Mouse (Mus musculus): ENCODE measurements around the gene Psmb9. TPM values are rescaled to one million over a fixed set of nuclear protein-coding genes. Genes with fewer than 3 reads are reported as not detected.

The Psmb9 gene
- polyA plus RNA-seq, 1 experiment from 2014 or later, result 32.2 TPM

- peak; percentile 85 for ATAC-seq (replicated peaks; ENCODE audit: extremely low read depth, insufficient read depth, low FRiP score)
- no peaks in the 10 kb centered on the region for H3K36me3 ChIP-seq (ENCODE audit: control insufficient read depth, insufficient read depth)
- peak within 1 kb of the TSS; percentile 69 for H3K4me3 ChIP-seq (ENCODE audit: low read length)
- peak within 1 kb of the TSS; percentile 62 for H3K27ac ChIP-seq (ENCODE audit: low read length)
- peaks cover 10% of the 10 kb centered on the region; the same call in 1 of the 2 replicates for H3K4me1 ChIP-seq (ENCODE audit: control insufficient read depth, insufficient read depth, low read length)
- H3K27me3 ChIP-seq (ENCODE audit: control insufficient read depth, insufficient read depth, low read length), result peaks cover 52% of the 10 kb centered on the region
- no peaks in the 10 kb centered on the region for H3K9me3 ChIP-seq (replicated peaks; ENCODE audit: control insufficient read depth, low read length)
- 4% methylated on average over 41 of the region's 41 CpGs for WGBS
- peak within 1 kb of the TSS; percentile 89 for H3K4me2 ChIP-seq (ENCODE audit: low read depth, low read length)
- H3K9ac ChIP-seq (ENCODE audit: low read length), result peak within 1 kb of the TSS; percentile 75
These were observed 9.7 kb upstream of the Psmb9 start, which contains the start of gene Psmb8 for GRCm38 (mm10) chr17:34196941-34197894. Psmb8 (plus strand) TSS chr17:34197721.

DNA sequence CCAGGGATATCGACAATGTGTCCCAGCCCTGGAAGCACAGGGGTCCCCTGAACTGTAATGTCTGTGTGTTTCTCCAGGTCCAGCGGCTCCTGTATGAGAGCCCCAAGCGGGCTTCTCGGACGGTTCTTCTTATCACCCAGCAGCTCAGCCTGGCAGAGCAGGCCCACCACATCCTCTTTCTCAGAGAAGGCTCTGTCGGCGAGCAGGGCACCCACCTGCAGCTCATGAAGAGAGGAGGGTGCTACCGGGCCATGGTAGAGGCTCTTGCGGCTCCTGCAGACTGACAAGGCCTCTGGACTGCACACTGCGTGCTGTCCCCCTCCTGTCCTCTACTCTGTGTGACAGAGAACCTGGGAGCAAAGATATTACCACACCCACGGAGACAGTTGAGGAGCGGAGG, 8.9 kb upstream of the Psmb9 start:
- Histone ChIP-seq H3K4me1 (ENCODE audit: control insufficient read depth, insufficient read depth, low read length) (peaks cover 10% of the 10 kb centered on the region; the same call in 1 of the 2 replicates), H3K4me2 (ENCODE audit: low read depth, low read length) (peak overlapping the region; percentile 89; the same call in 1 of the 2 replicates), H3K9ac (ENCODE audit: low read length) (no peak overlapping the region; the same call in 1 of the 2 replicates), H3K36me3 (ENCODE audit: control insufficient read depth, insufficient read depth) (no peaks in the 10 kb centered on the region), H3K4me3 (ENCODE audit: low read length) (no peak overlapping the region), H3K27ac (ENCODE audit: low read length) (peak overlapping the region; percentile 62), H3K9me3 (replicated peaks; ENCODE audit: control insufficient read depth, low read length) (no peaks in the 10 kb centered on the region), H3K27me3 (ENCODE audit: control insufficient read depth, insufficient read depth, low read length) (peaks cover 55% of the 10 kb centered on the region)
- 28% methylated on average over 12 of the region's 12 CpGs for WGBS
- no peak; the same call in 1 of the 2 replicates for ATAC-seq (replicated peaks; ENCODE audit: extremely low read depth, insufficient read depth, low FRiP score)

- H3K4me1 ChIP-seq (ENCODE audit: control insufficient read depth, insufficient read depth, low read length), result peaks cover 10% of the 10 kb centered on the region; the same call in 1 of the 2 replicates
- no peak overlapping the region for H3K9ac ChIP-seq (ENCODE audit: low read length)
- no peak for ATAC-seq (replicated peaks; ENCODE audit: extremely low read depth, insufficient read depth, low FRiP score)
- 91% methylated on average over 4 of the region's 4 CpGs for WGBS
- no peak overlapping the region for H3K4me3 ChIP-seq (ENCODE audit: low read length)
- H3K36me3 ChIP-seq (ENCODE audit: control insufficient read depth, insufficient read depth), result no peaks in the 10 kb centered on the region
- no peak overlapping the region for H3K27ac ChIP-seq (ENCODE audit: low read length)
- no peak overlapping the region for H3K4me2 ChIP-seq (ENCODE audit: low read depth, low read length)
- H3K9me3 ChIP-seq (replicated peaks; ENCODE audit: control insufficient read depth, low read length), result no peaks in the 10 kb centered on the region
- peaks cover 60% of the 10 kb centered on the region for H3K27me3 ChIP-seq (ENCODE audit: control insufficient read depth, insufficient read depth, low read length)
These were observed 7.2 kb upstream of the Psmb9 start for GRCm38 (mm10) chr17:34194723-34195122.

- Histone ChIP-seq H3K27ac (ENCODE audit: low read length) (no peak overlapping the region), H3K4me3 (ENCODE audit: low read length) (no peak overlapping the region), H3K27me3 (ENCODE audit: control insufficient read depth, insufficient read depth, low read length) (peaks cover 57% of the 10 kb centered on the region), H3K9me3 (replicated peaks; ENCODE audit: control insufficient read depth, low read length) (no peaks in the 10 kb centered on the region), H3K9ac (ENCODE audit: low read length) (no peak overlapping the region), H3K4me2 (ENCODE audit: low read depth, low read length) (no peak overlapping the region), H3K36me3 (ENCODE audit: control insufficient read depth, insufficient read depth) (no peaks in the 10 kb centered on the region), H3K4me1 (ENCODE audit: control insufficient read depth, insufficient read depth, low read length) (peaks cover 10% of the 10 kb centered on the region; the same call in 1 of the 2 replicates)
- 49% methylated on average over 8 of the region's 8 CpGs for WGBS
- ATAC-seq (replicated peaks; ENCODE audit: extremely low read depth, insufficient read depth, low FRiP score), result no peak
These were observed 5.9 kb upstream of the Psmb9 start for GRCm38 (mm10) chr17:34193468-34193867.

DNA sequence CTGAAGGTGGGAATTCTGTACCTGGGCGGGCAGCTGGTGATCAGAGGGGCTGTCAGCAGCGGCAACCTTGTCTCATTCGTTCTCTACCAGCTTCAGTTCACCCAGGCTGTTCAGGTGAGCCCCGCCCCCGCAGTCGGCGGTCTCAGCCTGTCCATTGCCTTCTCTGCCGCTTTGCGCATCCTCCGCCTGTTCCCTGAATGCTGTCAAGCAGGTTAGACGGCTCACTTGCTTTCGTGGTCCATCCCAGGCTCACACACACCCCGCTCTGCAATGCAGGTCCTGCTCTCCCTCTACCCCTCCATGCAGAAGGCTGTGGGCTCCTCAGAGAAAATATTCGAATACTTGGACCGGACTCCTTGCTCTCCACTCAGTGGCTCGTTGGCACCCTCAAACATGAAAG, 5.3 kb upstream of the Psmb9 start:
- Histone ChIP-seq H3K27ac (ENCODE audit: low read length) (no peak overlapping the region), H3K4me3 (ENCODE audit: low read length) (no peak overlapping the region), H3K9me3 (replicated peaks; ENCODE audit: control insufficient read depth, low read length) (no peaks in the 10 kb centered on the region), H3K4me1 (ENCODE audit: control insufficient read depth, insufficient read depth, low read length) (peaks cover 10% of the 10 kb centered on the region), H3K4me2 (ENCODE audit: low read depth, low read length) (no peak overlapping the region), H3K36me3 (ENCODE audit: control insufficient read depth, insufficient read depth) (no peaks in the 10 kb centered on the region), H3K9ac (ENCODE audit: low read length) (no peak overlapping the region), H3K27me3 (ENCODE audit: control insufficient read depth, insufficient read depth, low read length) (peaks cover 55% of the 10 kb centered on the region)
- ATAC-seq (replicated peaks; ENCODE audit: extremely low read depth, insufficient read depth, low FRiP score), result no peak
- 28% methylated on average over 16 of the region's 16 CpGs for WGBS

GRCm38 (mm10) chr17:34188986-34189385, 1.4 kb upstream of the Psmb9 start:
- H3K4me3 ChIP-seq (ENCODE audit: low read length), result no peak overlapping the region
- peaks cover 7% of the 10 kb centered on the region for H3K4me1 ChIP-seq (ENCODE audit: control insufficient read depth, insufficient read depth, low read length)
- H3K4me2 ChIP-seq (ENCODE audit: low read depth, low read length), result 0 out of 2 replicates have a peak overlapping the region, but pooled peaks have one; percentile 19
- H3K9me3 ChIP-seq (replicated peaks; ENCODE audit: control insufficient read depth, low read length), result no peaks in the 10 kb centered on the region
- H3K9ac ChIP-seq (ENCODE audit: low read length), result no peak overlapping the region
- H3K27me3 ChIP-seq (ENCODE audit: control insufficient read depth, insufficient read depth, low read length), result peaks cover 45% of the 10 kb centered on the region
- H3K27ac ChIP-seq (ENCODE audit: low read length), result no peak overlapping the region
- no peak for ATAC-seq (replicated peaks; ENCODE audit: extremely low read depth, insufficient read depth, low FRiP score)
- WGBS, result 76% methylated on average over 6 of the region's 6 CpGs
- H3K36me3 ChIP-seq (ENCODE audit: control insufficient read depth, insufficient read depth), result no peaks in the 10 kb centered on the region

GRCm38 (mm10) chr17:34188010-34188409, 446 bp upstream of the Psmb9 start:
- Histone ChIP-seq H3K4me3 (ENCODE audit: low read length) (peak overlapping the region; percentile 70), H3K36me3 (ENCODE audit: control insufficient read depth, insufficient read depth) (no peaks in the 10 kb centered on the region), H3K9me3 (replicated peaks; ENCODE audit: control insufficient read depth, low read length) (no peaks in the 10 kb centered on the region), H3K9ac (ENCODE audit: low read length) (peak overlapping the region; percentile 80), H3K4me1 (ENCODE audit: control insufficient read depth, insufficient read depth, low read length) (peaks cover 7% of the 10 kb centered on the region), H3K27me3 (ENCODE audit: control insufficient read depth, insufficient read depth, low read length) (peaks cover 40% of the 10 kb centered on the region), H3K27ac (ENCODE audit: low read length) (peak overlapping the region; percentile 75), H3K4me2 (ENCODE audit: low read depth, low read length) (peak overlapping the region; percentile 95)
- ATAC-seq (replicated peaks; ENCODE audit: extremely low read depth, insufficient read depth, low FRiP score), result no peak; the same call in 1 of the 2 replicates
- 1% methylated on average over 20 of the region's 20 CpGs for WGBS

DNA sequence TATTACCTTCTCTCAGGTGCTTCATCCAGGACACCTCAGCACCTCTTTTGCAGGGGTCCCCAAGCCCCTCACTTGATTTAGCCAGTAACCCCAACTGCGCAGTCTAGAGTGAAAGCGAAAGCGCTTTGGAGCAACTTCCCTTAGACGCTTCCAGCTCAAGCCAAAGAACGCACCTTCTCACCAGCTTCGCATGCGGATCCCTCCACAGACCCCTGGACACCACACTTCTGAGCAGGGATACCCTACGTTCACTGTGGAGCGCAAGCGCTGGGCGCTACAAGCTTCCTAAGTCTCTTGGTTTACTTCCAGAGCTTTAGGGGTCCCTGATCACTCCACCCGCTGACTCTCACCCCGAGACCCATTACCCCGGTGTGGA, 691 bp downstream of the Psmb9 start:
- Histone ChIP-seq H3K4me2 (ENCODE audit: low read depth, low read length) (peak overlapping the region; percentile 95), H3K27me3 (ENCODE audit: control insufficient read depth, insufficient read depth, low read length) (peaks cover 38% of the 10 kb centered on the region)

GRCm38 (mm10) chr17:34185526-34185925, 2.0 kb downstream of the Psmb9 start:
- Histone ChIP-seq H3K27me3 (ENCODE audit: control insufficient read depth, insufficient read depth, low read length) (peaks cover 31% of the 10 kb centered on the region), H3K4me1 (ENCODE audit: control insufficient read depth, insufficient read depth, low read length) (peaks cover 7% of the 10 kb centered on the region), H3K9me3 (replicated peaks; ENCODE audit: control insufficient read depth, low read length) (no peaks in the 10 kb centered on the region), H3K9ac (ENCODE audit: low read length) (no peak overlapping the region), H3K27ac (ENCODE audit: low read length) (no peak overlapping the region), H3K4me3 (ENCODE audit: low read length) (no peak overlapping the region), H3K4me2 (ENCODE audit: low read depth, low read length) (no peak overlapping the region), H3K36me3 (ENCODE audit: control insufficient read depth, insufficient read depth) (no peaks in the 10 kb centered on the region)
- WGBS, result 81% methylated on average over 9 of the region's 9 CpGs
- no peak for ATAC-seq (replicated peaks; ENCODE audit: extremely low read depth, insufficient read depth, low FRiP score)

More for the DNA sequence above, 691 bp downstream of the Psmb9 start:
- peak; percentile 20 for ATAC-seq (replicated peaks; ENCODE audit: extremely low read depth, insufficient read depth, low FRiP score)
- peak overlapping the region; percentile 70 for H3K4me3 ChIP-seq (ENCODE audit: low read length)
- 3% methylated on average over 14 of the region's 14 CpGs for WGBS
- peak overlapping the region; percentile 55; the same call in 1 of the 2 replicates for H3K27ac ChIP-seq (ENCODE audit: low read length)
- no peaks in the 10 kb centered on the region for H3K36me3 ChIP-seq (ENCODE audit: control insufficient read depth, insufficient read depth)
- H3K9me3 ChIP-seq (replicated peaks; ENCODE audit: control insufficient read depth, low read length), result no peaks in the 10 kb centered on the region
- peak overlapping the region; percentile 80 for H3K9ac ChIP-seq (ENCODE audit: low read length)
- H3K4me1 ChIP-seq (ENCODE audit: control insufficient read depth, insufficient read depth, low read length), result peaks cover 7% of the 10 kb centered on the region
